Mouse (Mus musculus) liver, adult 2 months (tissue): ENCODE results near the gene Lzts2.

Experiments used
- CTCF ChIP-seq: fragments of 200-500 bp; IDR thresholded peaks from 2 replicates; pipeline ENCODE4 v1.5.1; 2011; ENCODE audit warnings: low read depth, low read length, control low read depth
- POLR2A ChIP-seq: fragments of 200-500 bp; IDR thresholded peaks from 2 replicates; pipeline ENCODE4 v1.6.1; 2011; ENCODE audit warnings: low read length, control low read depth; ENCODE audit not compliant: insufficient read depth; ENCODE audit errors: extremely low read depth

DNA sequence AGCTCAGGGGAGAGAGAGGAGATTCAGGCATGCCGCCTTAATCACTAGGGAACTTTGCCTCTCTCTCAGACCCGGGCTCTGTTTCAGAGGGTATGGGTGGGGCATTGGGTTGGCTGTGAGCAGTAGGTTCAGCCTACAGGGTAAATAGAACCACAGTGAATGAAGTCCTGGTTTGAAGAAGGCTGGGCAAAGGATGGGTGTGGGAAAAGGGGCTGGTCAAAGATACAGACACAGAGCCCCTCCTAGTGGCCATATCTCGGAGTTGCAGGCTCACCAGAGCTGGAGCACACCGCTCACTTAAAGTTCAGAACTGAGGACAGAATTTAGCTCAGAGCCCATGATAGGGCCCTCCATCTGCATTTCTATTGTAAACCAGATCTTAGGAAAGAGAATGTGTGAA is 17.6 kb downstream of the Lzts2 start:
- TF ChIP-seq POLR2A (no peak), CTCF (peak; percentile 88)
